Mouse (Mus musculus) bone marrow macrophage, adult 2 months (primary cell): ENCODE results near the gene Brsk1.

Experiments
- CTCF ChIP-seq: IDR thresholded peaks from 2 replicates; pipeline ENCODE4 v1.5.1; 2012; ENCODE audit warnings: low read depth, mild to moderate bottlenecking, low read length, moderate library complexity
- POLR2A ChIP-seq: IDR thresholded peaks from 2 replicates; pipeline ENCODE4 v1.6.1; 2012; ENCODE audit warnings: mild to moderate bottlenecking, low read depth, low read length, borderline replicate concordance

DNA sequence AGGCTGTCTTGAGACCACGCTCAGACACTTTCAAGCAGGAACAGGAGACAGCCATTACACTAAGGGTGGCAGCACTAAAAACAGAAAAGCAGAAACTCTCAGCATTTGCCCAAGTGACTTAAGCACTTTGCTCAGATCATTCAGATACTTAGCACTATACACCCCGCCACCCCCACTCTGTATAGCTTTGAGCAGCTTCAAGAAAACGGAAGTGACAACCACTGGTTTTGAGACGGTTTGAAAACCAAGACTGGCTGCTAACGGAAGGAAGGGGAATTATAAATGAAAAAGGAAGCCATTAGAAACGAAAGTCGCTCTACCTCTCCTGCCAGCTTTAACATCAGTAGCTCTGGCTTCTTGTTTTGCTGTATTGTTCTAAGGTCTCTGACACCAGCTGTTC lies 36.6 kb upstream of the Brsk1 start:
- TF ChIP-seq CTCF (no peak), POLR2A (no peak)
